Mouse (Mus musculus) ES-Bruce4 (cell line): ENCODE data around the gene Hmox2. TPM values are rescaled to one million over a fixed set of nuclear protein-coding genes. Genes with fewer than 3 reads are reported as not detected.

Experiments used
- H3K27ac ChIP-seq: 2 replicates; pipeline ENCODE4 v1.5.1; 2012; ENCODE audit warnings: low read length, inconsistent platforms; ENCODE audit not compliant: insufficient read depth
- H3K27me3 ChIP-seq: 2 replicates; pipeline ENCODE4 v1.6.1; 2012; ENCODE audit warnings: mild to moderate bottlenecking, low read length, inconsistent platforms; ENCODE audit not compliant: control insufficient read depth, poor library complexity, insufficient read depth, severe bottlenecking
- H3K36me3 ChIP-seq: 2 replicates; pipeline ENCODE4 v1.6.1; 2012; ENCODE audit warnings: inconsistent platforms, mild to moderate bottlenecking, low read length, moderate library complexity; ENCODE audit not compliant: control insufficient read depth, poor library complexity, insufficient read depth, severe bottlenecking
- H3K4me1 ChIP-seq: one replicate; pipeline ENCODE4 v1.8.1; 2011; ENCODE audit warnings: low read length; ENCODE audit not compliant: control insufficient read depth, insufficient read depth
- H3K4me3 ChIP-seq: 2 replicates; pipeline ENCODE4 v1.5.1; 2011; ENCODE audit warnings: low read depth, mild to moderate bottlenecking, low read length
- H3K9ac ChIP-seq: 2 replicates; pipeline ENCODE4 v1.6.1; 2012; ENCODE audit warnings: low read depth, mild to moderate bottlenecking, inconsistent platforms; ENCODE audit not compliant: poor library complexity, severe bottlenecking
- H3K9me3 ChIP-seq: replicated peaks from 2 replicates; pipeline ENCODE4 v1.6.1; 2012; ENCODE audit warnings: mild to moderate bottlenecking, low read length, inconsistent platforms; ENCODE audit not compliant: control insufficient read depth, poor library complexity, insufficient read depth, severe bottlenecking
- CTCF ChIP-seq: IDR thresholded peaks from one replicate; pipeline ENCODE4 v1.8.1; 2011; ENCODE audit warnings: low read depth, low read length
- EP300 ChIP-seq: IDR thresholded peaks from 2 replicates; pipeline ENCODE4 v1.6.1; 2011; ENCODE audit warnings: low read depth, low read length; ENCODE audit not compliant: insufficient read depth
- POLR2A ChIP-seq: IDR thresholded peaks from one replicate; pipeline ENCODE4 v1.8.1; 2011; ENCODE audit warnings: low read length; ENCODE audit not compliant: insufficient read depth
- polyA plus RNA-seq: library from polyadenylated mRNA; stranded (reverse); fragments of >200 nt; gene quantifications from 2 replicates; pipeline ENCODE4 v1.2.4, GENCODE M21; 2011; ENCODE audit warnings: low read depth; ENCODE audit not compliant: missing spikeins, insufficient read depth, insufficient read length

The Hmox2 gene
- polyA plus RNA-seq, 1 experiment: 44.4 TPM

DNA sequence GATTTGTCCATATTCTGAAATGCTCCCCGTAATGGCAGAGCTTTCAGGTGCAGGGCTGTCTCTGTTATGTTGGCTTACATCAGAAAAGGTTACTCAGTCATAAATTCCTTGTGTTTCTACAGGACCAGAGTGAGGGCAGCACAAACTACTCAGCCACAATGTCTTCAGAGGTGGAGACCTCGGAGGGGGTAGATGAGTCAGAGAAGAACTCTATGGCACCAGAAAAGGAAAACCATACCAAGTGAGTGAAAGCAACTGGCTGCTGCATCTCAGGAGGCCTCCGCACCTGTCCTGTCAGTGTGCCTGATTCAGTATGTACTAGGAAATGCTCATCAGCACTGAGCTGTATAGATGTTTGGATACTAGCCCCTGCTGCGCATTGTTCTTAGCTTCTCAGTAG lies 36.3 kb downstream of the Hmox2 start:
- no peak overlapping the region for H3K27ac ChIP-seq
- H3K9me3 ChIP-seq: no peaks in the 10 kb centered on the region
- no peak overlapping the region for H3K4me3 ChIP-seq
- H3K4me1 ChIP-seq: no peaks in the 10 kb centered on the region
- no peak overlapping the region for H3K9ac ChIP-seq
- TF ChIP-seq POLR2A: no peak
- no peak for TF ChIP-seq EP300
- no peak for TF ChIP-seq CTCF
- H3K27me3 ChIP-seq: no peaks in the 10 kb centered on the region
- peaks cover 18% of the 10 kb centered on the region for H3K36me3 ChIP-seq

DNA sequence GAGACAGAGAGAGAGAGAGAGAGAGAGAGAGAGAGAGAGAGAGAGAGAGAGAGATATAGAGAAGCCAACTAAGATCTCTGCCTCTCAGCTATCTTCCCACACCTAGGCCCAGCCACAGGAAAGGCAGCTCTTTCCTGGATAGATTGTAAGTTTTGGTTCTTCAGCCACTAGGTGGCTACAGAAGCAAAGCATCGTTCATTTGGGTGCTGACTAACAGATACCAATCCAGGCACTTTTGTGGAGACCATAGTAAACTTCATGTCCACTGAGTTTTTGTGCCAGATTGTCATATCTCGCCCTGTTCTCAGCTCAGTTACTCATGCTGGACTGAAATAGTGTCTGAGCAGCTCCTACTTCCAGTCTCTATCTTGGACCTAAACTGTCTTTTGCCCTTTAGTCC lies 37.1 kb downstream of the Hmox2 start:
- no peak for TF ChIP-seq CTCF
- no peak for TF ChIP-seq EP300
- no peak for TF ChIP-seq POLR2A
- Histone ChIP-seq H3K9me3 (no peaks in the 10 kb centered on the region), H3K9ac (no peak overlapping the region), H3K4me3 (no peak overlapping the region), H3K4me1 (no peaks in the 10 kb centered on the region), H3K36me3 (peaks cover 22% of the 10 kb centered on the region), H3K27me3 (no peaks in the 10 kb centered on the region), H3K27ac (no peak overlapping the region)

DNA sequence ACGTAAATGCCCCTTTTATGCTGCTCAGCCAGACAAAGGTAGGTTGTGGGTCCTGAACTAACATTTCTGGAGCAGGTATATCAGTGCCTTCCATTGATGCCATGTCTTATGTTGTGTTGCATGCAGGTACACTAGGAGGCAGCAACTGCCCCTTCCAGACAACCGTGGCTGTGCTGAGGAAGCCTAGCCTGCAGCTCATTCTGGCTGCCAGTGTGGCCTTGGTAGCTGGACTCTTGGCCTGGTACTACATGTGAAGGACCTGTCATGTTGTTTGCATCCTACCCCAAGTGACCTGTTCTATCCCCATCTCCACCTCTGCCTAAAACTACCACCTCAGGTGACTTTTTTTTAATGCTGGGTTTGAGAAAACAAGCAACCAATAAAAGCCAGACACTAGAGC lies 39.7 kb downstream of the Hmox2 start:
- TF ChIP-seq EP300: no peak
- TF ChIP-seq CTCF: no peak
- no peak for TF ChIP-seq POLR2A
- Histone ChIP-seq H3K27me3 (no peaks in the 10 kb centered on the region), H3K4me1 (no peaks in the 10 kb centered on the region), H3K4me3 (no peak overlapping the region), H3K36me3 (peaks cover 31% of the 10 kb centered on the region), H3K9ac (no peak overlapping the region), H3K27ac (no peak overlapping the region), H3K9me3 (no peaks in the 10 kb centered on the region)

DNA sequence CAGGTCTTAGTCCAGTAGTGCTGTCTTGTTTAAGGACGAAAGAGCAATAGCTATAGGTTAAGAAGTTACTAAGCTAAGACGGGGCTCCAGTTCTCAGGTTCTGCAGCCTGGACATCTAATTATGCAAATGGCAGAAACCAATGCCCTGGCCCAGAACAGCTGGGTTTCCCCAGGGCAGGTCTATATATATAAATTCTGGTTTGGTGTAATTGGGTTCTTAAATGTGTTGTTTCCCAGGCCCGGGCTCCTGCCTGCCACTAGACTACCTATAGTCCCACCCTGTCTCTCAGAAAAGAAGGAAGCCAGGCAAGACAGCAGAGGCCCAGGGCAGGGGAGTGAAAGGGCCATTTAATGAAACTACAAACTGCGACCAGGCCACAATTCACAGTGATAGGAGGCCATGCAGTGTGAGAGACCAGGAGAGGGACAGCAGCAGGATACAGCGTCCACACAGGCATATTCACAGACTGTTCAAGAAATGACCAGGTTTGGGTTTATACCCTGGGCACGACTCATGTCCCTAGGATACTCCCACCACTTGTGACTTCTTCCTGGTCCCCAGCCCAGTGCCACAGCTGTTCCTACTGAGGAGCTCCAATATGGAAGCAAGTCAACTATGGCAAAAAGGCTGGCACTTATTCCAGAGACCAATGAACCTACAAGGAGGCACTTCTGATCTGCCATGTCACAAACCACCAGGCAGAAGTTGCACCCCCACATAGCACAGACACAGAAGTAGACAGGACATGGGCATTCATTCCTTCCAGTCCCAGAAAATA lies 41.0 kb downstream of the Hmox2 start:
- Histone ChIP-seq H3K27ac (no peak overlapping the region), H3K9ac (no peak overlapping the region), H3K4me3 (no peak overlapping the region), H3K27me3 (no peaks in the 10 kb centered on the region), H3K9me3 (no peaks in the 10 kb centered on the region), H3K4me1 (no peaks in the 10 kb centered on the region), H3K36me3 (peaks cover 31% of the 10 kb centered on the region)
- TF ChIP-seq POLR2A: no peak
- no peak for TF ChIP-seq EP300
- TF ChIP-seq CTCF: no peak

DNA sequence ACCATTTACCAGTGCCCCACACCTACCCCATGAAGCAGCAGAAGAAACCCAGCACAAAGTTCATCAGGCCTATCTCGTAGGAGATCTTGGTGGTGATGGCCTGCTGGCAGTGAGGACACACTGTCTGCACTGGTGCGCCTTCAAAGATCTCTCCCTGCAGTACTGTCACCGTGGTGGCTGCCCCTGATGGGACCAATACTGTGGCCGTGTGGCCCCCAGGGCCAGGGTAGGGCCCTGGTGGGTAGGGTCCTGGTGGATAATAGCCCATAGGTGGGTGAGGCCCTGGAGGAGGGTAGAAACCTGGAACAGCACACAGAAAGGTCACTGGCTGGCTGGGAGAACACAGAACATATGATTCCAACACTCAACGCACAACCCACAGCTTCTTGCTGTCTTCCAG lies 42.6 kb downstream of the Hmox2 start:
- no peak overlapping the region for H3K9ac ChIP-seq
- no peaks in the 10 kb centered on the region for H3K4me1 ChIP-seq
- H3K9me3 ChIP-seq: no peaks in the 10 kb centered on the region
- no peaks in the 10 kb centered on the region for H3K27me3 ChIP-seq
- H3K27ac ChIP-seq: no peak overlapping the region
- H3K4me3 ChIP-seq: no peak overlapping the region
- TF ChIP-seq CTCF (no peak), EP300 (no peak), POLR2A (no peak)
- H3K36me3 ChIP-seq: peaks cover 31% of the 10 kb centered on the region

DNA sequence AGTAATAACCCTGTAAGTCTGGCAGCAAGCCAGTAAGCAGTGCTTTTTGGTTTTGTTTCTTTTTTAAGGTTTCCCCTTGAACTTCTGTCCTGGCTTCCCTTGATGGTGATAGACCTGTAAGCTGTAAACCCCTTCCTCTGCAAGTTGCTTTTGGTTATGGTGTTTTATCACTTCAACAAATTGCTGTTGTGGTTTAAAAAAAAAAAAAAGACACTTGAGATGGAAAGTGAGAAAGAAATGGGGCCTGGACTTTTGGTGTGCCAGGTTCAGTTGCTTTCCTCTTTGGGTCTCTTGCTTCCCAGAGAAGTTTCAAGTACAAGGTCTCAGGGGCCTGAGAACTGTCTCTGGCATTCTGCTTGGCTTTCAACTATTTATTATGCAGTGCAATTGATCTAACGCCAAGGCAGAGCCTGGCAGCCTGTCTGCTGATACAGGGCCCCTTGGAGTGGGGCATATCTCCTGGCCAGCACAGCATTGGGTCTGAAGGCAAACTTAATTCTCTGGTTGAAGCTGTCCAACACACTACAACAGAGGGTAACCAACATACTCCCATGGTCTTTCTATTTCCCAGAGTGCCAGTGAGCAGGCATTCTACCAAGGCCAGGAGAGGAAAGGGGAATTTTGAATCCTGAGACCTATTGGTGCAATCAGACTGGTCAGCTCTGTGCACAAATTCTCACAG lies 47.3 kb downstream of the Hmox2 start:
- H3K4me3 ChIP-seq: no peak overlapping the region
- peaks cover 9% of the 10 kb centered on the region for H3K36me3 ChIP-seq
- no peak overlapping the region for H3K27ac ChIP-seq
- H3K27me3 ChIP-seq: no peaks in the 10 kb centered on the region
- H3K9me3 ChIP-seq: no peaks in the 10 kb centered on the region
- no peak overlapping the region for H3K9ac ChIP-seq
- TF ChIP-seq POLR2A: no peak
- no peak for TF ChIP-seq EP300
- TF ChIP-seq CTCF: no peak
- H3K4me1 ChIP-seq: no peaks in the 10 kb centered on the region
